Mouse (Mus musculus) myocyte (in vitro differentiated cells): ENCODE measurements around the gene Tmem256. TPM values are rescaled to one million over a fixed set of nuclear protein-coding genes. Genes with fewer than 3 reads are reported as not detected.

Experiments used
- H3K27me3 ChIP-seq: one replicate; pipeline ENCODE4 v1.6.1; 2011; ENCODE audit not compliant: control insufficient read depth, insufficient read depth, insufficient read length
- H3K36me3 ChIP-seq: one replicate; pipeline ENCODE4 v1.6.1; 2011; ENCODE audit not compliant: control insufficient read depth, insufficient read depth
- H3K4me2 ChIP-seq: one replicate; pipeline ENCODE4 v1.6.1; 2011; ENCODE audit warnings: low read depth, control low read depth
- H3K4me3 ChIP-seq: one replicate; pipeline ENCODE4 v1.5.1; 2011; ENCODE audit warnings: mild to moderate bottlenecking, control low read depth, moderate library complexity
- H3K79me2 ChIP-seq: one replicate; pipeline ENCODE4 v1.6.1; 2011; ENCODE audit not compliant: control insufficient read depth, insufficient read depth
- H3ac ChIP-seq: one replicate; pipeline ENCODE4 v1.6.1; 2011; ENCODE audit not compliant: control insufficient read depth, insufficient read length
- CEBPB ChIP-seq: IDR thresholded peaks from 2 replicates; pipeline ENCODE4 v1.6.1; 2011; ENCODE audit warnings: mild to moderate bottlenecking, moderate library complexity; ENCODE audit not compliant: poor library complexity, insufficient read depth, severe bottlenecking
- E2F4 ChIP-seq: IDR thresholded peaks from one replicate; pipeline ENCODE4 v1.6.1; 2011; ENCODE audit warnings: mild to moderate bottlenecking, control low read depth, moderate library complexity; ENCODE audit not compliant: insufficient read depth
- MAX ChIP-seq: IDR thresholded peaks from one replicate; pipeline ENCODE4 v1.6.1; 2011; ENCODE audit warnings: low read depth, mild to moderate bottlenecking, control low read depth
- MYOD1 ChIP-seq, 3 experiments: IDR thresholded peaks; one replicate each; pipeline ENCODE4 v1.6.1; 2011; ENCODE audit warnings: control low read depth in 2 of 3, low read depth in 2 of 3, mild to moderate bottlenecking in 2 of 3, moderate library complexity in 1 of 3; ENCODE audit not compliant: insufficient read length in 2 of 3, control insufficient read depth in 1 of 3
- MYOG ChIP-seq, 3 experiments: IDR thresholded peaks; one replicate each; pipeline ENCODE4 v1.6.1; 2011; ENCODE audit warnings: control low read depth in 2 of 3, low read depth in 2 of 3, mild to moderate bottlenecking in 2 of 3; ENCODE audit not compliant: insufficient read length in 2 of 3, control insufficient read depth in 1 of 3, insufficient read depth in 1 of 3
- POLR2A ChIP-seq: IDR thresholded peaks from one replicate; pipeline ENCODE4 v1.6.1; 2011; ENCODE audit warnings: low read depth, mild to moderate bottlenecking, control low read depth, moderate library complexity; ENCODE audit not compliant: insufficient read length
- POLR2AphosphoS2 ChIP-seq: IDR thresholded peaks from one replicate; pipeline ENCODE4 v1.6.1; 2011; ENCODE audit warnings: low read depth, control low read depth; ENCODE audit not compliant: insufficient read length
- REST ChIP-seq: IDR thresholded peaks from one replicate; pipeline ENCODE4 v1.6.1; 2011; ENCODE audit warnings: mild to moderate bottlenecking, control low read depth, moderate library complexity; ENCODE audit not compliant: insufficient read depth, insufficient read length
- SRF ChIP-seq: IDR thresholded peaks from one replicate; pipeline ENCODE4 v1.6.1; 2011; ENCODE audit warnings: low read depth; ENCODE audit not compliant: control insufficient read depth, insufficient read length
- TCF12 ChIP-seq: IDR thresholded peaks from one replicate; pipeline ENCODE4 v1.6.1; 2011; ENCODE audit warnings: mild to moderate bottlenecking, control low read depth; ENCODE audit not compliant: poor library complexity, insufficient read depth, severe bottlenecking
- TCF3 ChIP-seq: IDR thresholded peaks from one replicate; pipeline ENCODE4 v1.6.1; 2011; ENCODE audit warnings: low read depth, control low read depth; ENCODE audit not compliant: insufficient read length
- USF1 ChIP-seq: IDR thresholded peaks from one replicate; pipeline ENCODE4 v1.6.1; 2011; ENCODE audit warnings: low read depth, mild to moderate bottlenecking, control low read depth, moderate library complexity
- polyA plus RNA-seq: library from polyadenylated mRNA; unstranded; fragments of >200 nt; fragmentation: generic; extraction: Trizol; gene quantifications from one replicate; pipeline ENCODE4 v1.2.1, GENCODE M21; 2012; ENCODE audit warnings: missing spikeins

The Tmem256 gene
- polyA plus RNA-seq, 1 experiment: 259 TPM

DNA sequence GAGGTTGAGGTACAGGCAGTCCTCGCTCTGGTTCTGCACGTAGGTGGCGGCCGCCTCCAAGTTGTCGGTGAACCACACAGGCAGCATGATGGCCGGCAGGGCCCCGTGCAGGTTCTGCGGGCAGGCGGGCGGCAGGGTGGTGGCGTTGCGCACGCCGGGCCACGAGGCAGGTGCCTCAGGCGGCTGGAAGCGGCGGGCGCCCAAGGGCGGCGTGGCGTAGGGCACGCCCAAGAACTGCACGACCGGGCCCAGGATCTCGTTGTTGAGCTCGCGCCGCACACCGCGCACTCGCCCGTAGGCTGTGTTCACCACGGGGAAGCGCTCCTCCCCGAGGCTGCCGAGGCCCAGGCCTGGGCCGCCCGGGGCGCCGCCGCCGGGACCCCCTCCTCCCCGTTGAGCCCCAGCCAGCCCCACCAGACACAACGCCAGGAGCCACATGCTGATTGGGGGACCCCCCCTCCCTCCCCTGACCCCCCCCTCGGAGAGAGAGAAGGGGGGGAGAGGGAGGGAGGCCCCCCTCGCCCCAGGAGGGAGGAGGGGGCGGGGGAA is 4.2 kb upstream of the Tmem256 start:
- Histone ChIP-seq H3K4me2 (no peak overlapping the region), H3K4me3 (no peak overlapping the region), H3K79me2 (no peaks in the 10 kb centered on the region), H3K36me3 (no peaks in the 10 kb centered on the region), H3K27me3 (no peaks in the 10 kb centered on the region), H3ac (no peak overlapping the region)
- TF ChIP-seq USF1: no peak
- no peak for TF ChIP-seq E2F4
- TF ChIP-seq POLR2AphosphoS2: no peak
- no peak for TF ChIP-seq MYOG (IDR thresholded peaks at IDR 0.05; ENCODE audit: control insufficient read depth in 1 of 3, insufficient read depth in 1 of 3, insufficient read length in 2 of 3, low read depth in 2 of 3)
- TF ChIP-seq TCF12: no peak
- TF ChIP-seq MYOD1 (IDR thresholded peaks at IDR 0.05; ENCODE audit: control insufficient read depth in 1 of 3, insufficient read length in 2 of 3, low read depth in 2 of 3): no peak
- TF ChIP-seq MAX: no peak
- no peak for TF ChIP-seq POLR2A
- no peak for TF ChIP-seq SRF
- TF ChIP-seq REST: no peak
- no peak for TF ChIP-seq CEBPB
- no peak for TF ChIP-seq TCF3

DNA sequence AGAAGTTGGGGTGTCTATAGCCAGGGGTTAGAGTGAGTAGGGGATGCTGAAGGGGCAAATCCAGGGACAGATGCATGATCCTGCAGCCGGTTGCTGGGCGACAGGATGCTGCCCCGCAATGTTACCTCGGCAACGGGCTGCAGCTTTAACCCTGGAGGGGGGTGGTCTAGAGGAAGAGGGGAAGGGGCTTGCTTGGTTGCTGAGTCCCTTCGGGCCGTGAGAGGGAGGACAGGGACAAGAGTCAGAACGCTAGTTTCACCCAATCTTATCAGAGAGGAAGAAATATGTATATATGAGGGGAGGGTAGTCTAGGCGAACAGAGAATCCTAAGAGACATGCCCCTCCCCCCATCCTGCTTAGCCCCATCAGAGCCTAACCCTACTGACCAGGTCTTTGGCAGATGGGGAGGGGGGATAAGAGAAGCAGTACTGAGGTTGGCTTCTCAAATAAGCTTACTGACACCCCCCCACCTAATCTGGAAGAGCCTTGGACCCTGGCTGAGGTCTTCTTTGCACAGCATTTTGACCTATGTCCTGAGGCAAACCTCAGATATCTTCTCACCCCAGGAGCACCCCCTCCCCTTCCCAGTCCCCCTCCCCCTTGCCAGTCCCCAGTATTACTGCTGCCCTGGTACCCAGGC is 2.9 kb upstream of the Tmem256 start:
- H3K79me2 ChIP-seq: no peaks in the 10 kb centered on the region
- no peak for TF ChIP-seq SRF
- H3K4me2 ChIP-seq: no peak overlapping the region
- no peak overlapping the region for H3ac ChIP-seq
- no peaks in the 10 kb centered on the region for H3K36me3 ChIP-seq
- no peaks in the 10 kb centered on the region for H3K27me3 ChIP-seq
- H3K4me3 ChIP-seq: no peak overlapping the region

GRCm38 (mm10) chr11:69835966-69836335 is 2.4 kb upstream of the Tmem256 start:
- Histone ChIP-seq H3K79me2 (no peaks in the 10 kb centered on the region), H3K27me3 (no peaks in the 10 kb centered on the region), H3ac (no peak overlapping the region), H3K4me2 (peak overlapping the region; percentile 86), H3K36me3 (no peaks in the 10 kb centered on the region), H3K4me3 (peak overlapping the region; percentile 39)
- TF ChIP-seq TCF3 (no peak), USF1 (no peak), MYOD1 (IDR thresholded peaks at IDR 0.05; ENCODE audit: control insufficient read depth in 1 of 3, insufficient read length in 2 of 3, low read depth in 2 of 3) (no peak), MAX (no peak), POLR2AphosphoS2 (no peak), TCF12 (no peak), SRF (no peak), POLR2A (no peak), E2F4 (no peak), MYOG (IDR thresholded peaks at IDR 0.05; ENCODE audit: control insufficient read depth in 1 of 3, insufficient read depth in 1 of 3, insufficient read length in 2 of 3, low read depth in 2 of 3) (no peak), CEBPB (no peak), REST (no peak)

GRCm38 (mm10) chr11:69836703-69837576 is 1.4 kb upstream of the Tmem256 start:
- H3K79me2 ChIP-seq: no peaks in the 10 kb centered on the region
- H3ac ChIP-seq: peak overlapping the region; percentile 84
- TF ChIP-seq MYOD1 (IDR thresholded peaks at IDR 0.05; ENCODE audit: control insufficient read depth in 1 of 3, insufficient read length in 2 of 3, low read depth in 2 of 3): no peak
- no peak for TF ChIP-seq TCF12
- TF ChIP-seq CEBPB: no peak
- no peak for TF ChIP-seq USF1
- TF ChIP-seq MYOG (IDR thresholded peaks at IDR 0.05; ENCODE audit: control insufficient read depth in 1 of 3, insufficient read depth in 1 of 3, insufficient read length in 2 of 3, low read depth in 2 of 3): no peak
- TF ChIP-seq POLR2AphosphoS2: no peak
- TF ChIP-seq POLR2A: no peak
- no peak for TF ChIP-seq SRF
- TF ChIP-seq REST: no peak
- H3K36me3 ChIP-seq: no peaks in the 10 kb centered on the region
- peak overlapping the region; percentile 39 for H3K4me3 ChIP-seq
- no peaks in the 10 kb centered on the region for H3K27me3 ChIP-seq
- H3K4me2 ChIP-seq: peak overlapping the region; percentile 86

DNA sequence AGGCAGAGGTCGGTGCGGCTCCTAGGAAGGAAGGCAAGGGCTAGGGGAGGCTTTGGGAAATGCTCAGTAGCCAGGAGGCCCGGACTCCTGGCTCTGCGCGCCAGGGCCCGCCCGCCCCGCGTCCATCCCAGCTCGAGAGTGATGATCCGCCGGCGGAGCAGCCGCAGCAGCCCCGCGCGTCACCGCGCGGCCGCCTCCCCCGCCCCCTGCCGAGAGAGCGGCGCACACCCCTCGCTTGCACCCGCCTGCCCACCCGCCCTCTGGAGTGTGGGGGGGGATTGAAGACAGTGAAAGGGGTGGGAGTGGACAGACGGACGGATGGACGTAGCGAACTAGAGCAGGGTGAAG is 736 bp upstream of the Tmem256 start, which contains the start of gene Nlgn2:
Gene Nlgn2, minus strand, starts transcription at position 181 of the 348 bp plus-strand sequence.
- peak within 1 kb of the TSS; percentile 84 for H3ac ChIP-seq
- TF ChIP-seq TCF3: no peak
- TF ChIP-seq POLR2A: peak; percentile 68
- H3K36me3 ChIP-seq: no peaks in the 10 kb centered on the region
- H3K79me2 ChIP-seq: no peaks in the 10 kb centered on the region
- peak within 1 kb of the TSS; percentile 39 for H3K4me3 ChIP-seq
- H3K4me2 ChIP-seq: peak within 1 kb of the TSS; percentile 86
- no peaks in the 10 kb centered on the region for H3K27me3 ChIP-seq
